Mouse (Mus musculus): Measurements from ENCODE around the gene Psenen. TPM values are rescaled to one million over a fixed set of nuclear protein-coding genes. Genes with fewer than 3 reads are reported as not detected.

The Psenen gene
- polyA plus RNA-seq, 1 experiment from 2014 or later, result 104 TPM

DNA sequence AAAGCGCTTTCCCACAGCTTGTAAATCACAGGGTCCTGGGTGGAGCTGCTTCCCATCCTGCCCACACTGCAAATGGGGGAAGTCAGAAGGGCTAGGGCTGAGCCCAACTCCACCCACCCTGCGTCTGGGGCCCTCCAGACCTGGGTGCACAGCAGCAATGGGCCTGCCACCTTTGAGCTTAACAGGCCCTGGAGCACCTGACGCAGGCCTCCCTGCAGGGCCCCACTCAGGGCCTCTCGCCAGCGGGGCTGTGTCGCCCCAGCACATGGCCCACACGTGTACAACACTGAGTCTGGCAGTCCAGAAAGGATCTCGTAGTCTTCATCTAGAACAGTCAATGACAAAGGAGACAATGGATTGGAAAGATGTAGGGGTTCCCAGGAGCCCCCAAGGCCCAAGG is 16.5 kb upstream of the Psenen start:
- H3K4me3 ChIP-seq (ENCODE audit: low read depth, low read length), result no peak overlapping the region
- 89% methylated on average over 8 of the region's 8 CpGs for WGBS

DNA sequence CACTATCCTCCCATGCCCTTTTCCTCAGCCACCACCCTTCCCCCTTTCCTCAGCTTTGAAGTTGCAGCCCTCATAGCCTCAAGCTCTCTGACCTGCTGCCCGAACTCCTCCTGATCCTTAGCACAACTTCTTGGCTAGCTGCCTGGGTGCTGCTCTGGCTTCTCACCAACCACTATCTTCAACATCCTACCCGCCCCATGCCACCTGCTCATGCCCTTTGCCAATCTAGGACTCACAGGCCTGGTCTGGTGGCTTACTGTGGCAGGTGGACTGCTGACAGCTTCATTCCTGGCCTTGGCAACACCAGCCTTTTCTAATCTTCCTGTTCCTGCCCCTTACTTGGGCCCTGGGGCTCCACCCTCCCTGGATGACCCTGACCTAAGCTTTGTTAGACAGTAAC is 9.5 kb upstream of the Psenen start:
- no peak overlapping the region for H3K4me2 ChIP-seq
- H3K27me3 ChIP-seq (ENCODE audit: insufficient read depth, low read length), result no peaks in the 10 kb centered on the region
- H3K4me1 ChIP-seq (ENCODE audit: insufficient read depth), result no peaks in the 10 kb centered on the region
- H3K9me3 ChIP-seq (ENCODE audit: low read depth, low read length), result no peaks in the 10 kb centered on the region
- H3K36me3 ChIP-seq (ENCODE audit: insufficient read depth), result peaks cover 97% of the 10 kb centered on the region
- no peak overlapping the region for H3K4me3 ChIP-seq (ENCODE audit: low read depth, low read length)
- DNase-seq, result no peak
- ATAC-seq (ENCODE audit: insufficient read depth), result no peak
- H3K9ac ChIP-seq, result no peak overlapping the region
- WGBS, result 77% methylated on average over 2 of the region's 2 CpGs
- no peak for TF ChIP-seq CTCF (IDR thresholded peaks at IDR 0.05; ENCODE audit: low read depth)
- H3K27ac ChIP-seq (ENCODE audit: low read depth), result no peak overlapping the region

More for the DNA sequence above, 16.5 kb upstream of the Psenen start:
- no peak for TF ChIP-seq CTCF (IDR thresholded peaks at IDR 0.05; ENCODE audit: low read depth)
- Histone ChIP-seq H3K4me2 (no peak overlapping the region), H3K4me1 (ENCODE audit: insufficient read depth) (no peaks in the 10 kb centered on the region), H3K36me3 (ENCODE audit: insufficient read depth) (peaks cover 99% of the 10 kb centered on the region), H3K27me3 (ENCODE audit: insufficient read depth, low read length) (no peaks in the 10 kb centered on the region), H3K9me3 (ENCODE audit: low read depth, low read length) (no peaks in the 10 kb centered on the region), H3K9ac (no peak overlapping the region), H3K27ac (ENCODE audit: low read depth) (no peak overlapping the region)
- no peak for DNase-seq
- no peak for ATAC-seq (ENCODE audit: insufficient read depth)

DNA sequence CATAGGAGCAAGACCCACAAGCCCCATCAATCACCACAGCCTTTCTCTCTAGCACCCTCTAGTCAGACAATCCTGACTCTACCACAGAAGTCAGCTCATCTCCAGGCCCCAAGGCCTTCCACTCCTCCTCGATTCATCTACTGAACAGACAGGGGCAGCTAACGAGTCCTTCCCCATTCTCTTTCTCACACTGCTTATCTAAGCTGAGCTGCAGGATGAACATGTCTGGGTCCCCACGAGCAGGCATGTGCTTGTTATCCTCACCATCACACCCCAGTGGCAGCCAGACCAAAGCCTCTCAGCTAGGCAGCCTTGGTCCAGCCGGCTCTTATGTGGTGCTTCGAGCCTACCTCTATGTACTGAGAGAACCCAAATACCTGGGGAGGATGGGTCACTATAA is 9.0 kb upstream of the Psenen start:
- no peaks in the 10 kb centered on the region for H3K27me3 ChIP-seq (ENCODE audit: insufficient read depth, low read length)
- peaks cover 94% of the 10 kb centered on the region for H3K36me3 ChIP-seq (ENCODE audit: insufficient read depth)
- H3K9ac ChIP-seq, result no peak overlapping the region
- no peaks in the 10 kb centered on the region for H3K4me1 ChIP-seq (ENCODE audit: insufficient read depth)
- no peak overlapping the region for H3K4me3 ChIP-seq (ENCODE audit: low read depth, low read length)
- H3K27ac ChIP-seq (ENCODE audit: low read depth), result no peak overlapping the region
- H3K4me2 ChIP-seq, result no peak overlapping the region
- H3K9me3 ChIP-seq (ENCODE audit: low read depth, low read length), result no peaks in the 10 kb centered on the region
- 90% methylated on average over 5 of the region's 5 CpGs for WGBS
- ATAC-seq (ENCODE audit: insufficient read depth), result no peak
- no peak for TF ChIP-seq CTCF (IDR thresholded peaks at IDR 0.05; ENCODE audit: low read depth)
- no peak for DNase-seq

DNA sequence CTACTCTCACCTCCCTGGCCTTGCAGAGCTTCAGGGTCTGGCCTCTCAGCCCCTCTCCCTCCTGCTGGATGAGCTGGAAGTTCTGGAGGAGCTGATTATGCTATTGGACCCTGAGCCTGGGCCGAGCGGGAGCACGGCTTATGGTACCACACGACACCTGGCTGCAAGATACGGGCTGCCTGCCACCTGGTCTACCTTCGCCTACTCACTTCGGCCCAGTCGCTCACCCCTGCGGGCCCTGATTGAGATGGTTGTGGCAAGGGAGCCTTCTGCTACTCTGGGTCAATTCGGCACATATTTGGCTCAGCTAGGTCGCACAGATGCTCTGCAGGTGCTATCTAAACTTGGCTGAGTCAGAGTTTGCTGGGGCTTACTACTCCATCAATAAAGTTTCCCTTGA is 4.1 kb upstream of the Psenen start:
- Histone ChIP-seq H3K4me2 (no peak overlapping the region), H3K4me1 (ENCODE audit: insufficient read depth) (no peaks in the 10 kb centered on the region), H3K27ac (ENCODE audit: low read depth) (no peak overlapping the region), H3K9ac (no peak overlapping the region), H3K36me3 (ENCODE audit: insufficient read depth) (peaks cover 76% of the 10 kb centered on the region), H3K27me3 (ENCODE audit: insufficient read depth, low read length) (no peaks in the 10 kb centered on the region), H3K9me3 (ENCODE audit: low read depth, low read length) (no peaks in the 10 kb centered on the region), H3K4me3 (ENCODE audit: low read depth, low read length) (no peak overlapping the region)
- ATAC-seq (ENCODE audit: insufficient read depth), result no peak
- TF ChIP-seq CTCF (IDR thresholded peaks at IDR 0.05; ENCODE audit: low read depth), result no peak
- 81% methylated on average over 11 of the region's 11 CpGs for WGBS
- no peak for DNase-seq

DNA sequence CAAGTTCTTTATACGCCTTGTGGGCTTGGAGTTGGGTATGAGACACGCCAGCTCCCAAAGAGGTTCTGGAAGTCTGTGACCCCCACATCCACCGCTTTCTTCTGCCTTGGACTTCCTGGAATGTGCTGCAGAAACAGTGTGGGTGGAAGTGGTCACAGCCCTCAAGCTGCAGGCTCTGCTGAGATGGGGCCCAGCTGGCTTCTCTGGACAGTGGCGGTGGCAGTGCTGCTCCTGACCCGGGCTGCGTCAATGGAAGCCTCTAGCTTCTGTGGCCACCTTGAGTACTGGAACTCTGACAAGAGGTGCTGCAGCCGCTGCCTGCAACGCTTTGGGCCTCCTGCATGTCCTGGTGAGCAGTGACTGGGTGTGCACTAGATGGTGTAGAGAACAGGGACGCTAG is 2.6 kb upstream of the Psenen start:
- ATAC-seq (ENCODE audit: insufficient read depth) (no peak), DNase-seq (no peak)
- no peaks in the 10 kb centered on the region for H3K9me3 ChIP-seq (ENCODE audit: low read depth, low read length)
- no peak overlapping the region for H3K4me2 ChIP-seq
- H3K27me3 ChIP-seq (ENCODE audit: insufficient read depth, low read length), result no peaks in the 10 kb centered on the region
- peaks cover 60% of the 10 kb centered on the region for H3K36me3 ChIP-seq (ENCODE audit: insufficient read depth)
- no peak overlapping the region for H3K4me3 ChIP-seq (ENCODE audit: low read depth, low read length)
- WGBS, result 70% methylated on average over 9 of the region's 9 CpGs
- H3K9ac ChIP-seq, result no peak overlapping the region
- H3K4me1 ChIP-seq (ENCODE audit: insufficient read depth), result no peaks in the 10 kb centered on the region
- H3K27ac ChIP-seq (ENCODE audit: low read depth), result no peak overlapping the region
- no peak for TF ChIP-seq CTCF (IDR thresholded peaks at IDR 0.05; ENCODE audit: low read depth)

DNA sequence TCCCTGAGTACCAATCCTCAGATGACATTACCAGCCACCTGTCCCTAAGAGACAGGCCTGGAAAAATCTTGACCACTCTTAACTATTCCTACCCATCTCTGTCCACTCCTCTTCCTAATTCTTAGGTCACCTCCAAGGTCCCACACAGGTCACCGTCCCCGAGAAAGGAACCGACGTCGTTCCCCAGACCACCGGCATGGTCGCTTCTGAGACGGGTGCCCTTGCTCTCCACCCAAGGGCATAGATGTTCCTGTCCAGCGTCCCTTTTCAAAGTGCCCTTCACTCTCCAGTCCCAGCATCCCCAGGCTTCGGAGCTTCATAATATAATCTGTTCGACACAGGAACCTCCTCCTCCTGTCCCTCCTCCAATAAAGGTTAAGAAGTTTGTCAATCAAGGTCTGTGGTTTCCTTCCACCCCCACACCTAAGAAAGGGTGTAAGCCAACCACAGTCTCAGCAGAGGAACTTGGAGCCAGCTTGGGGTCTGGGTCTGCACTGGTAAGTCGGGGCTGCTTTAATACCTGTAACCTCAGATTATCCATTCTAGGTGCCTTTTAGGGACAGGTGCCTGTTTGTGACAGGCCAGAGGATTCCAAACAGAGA is 1.6 kb upstream of the Psenen start, which contains the start of gene Igflr1:
Gene Igflr1, plus strand, starts transcription at position 458 of the 602 bp plus-strand sequence.
- Histone ChIP-seq H3K4me3 (ENCODE audit: low read depth, low read length) (no peak within 1 kb of the TSS), H3K36me3 (ENCODE audit: insufficient read depth) (peaks cover 51% of the 10 kb centered on the region)
- no peak for TF ChIP-seq CTCF (IDR thresholded peaks at IDR 0.05; ENCODE audit: low read depth)

DNA sequence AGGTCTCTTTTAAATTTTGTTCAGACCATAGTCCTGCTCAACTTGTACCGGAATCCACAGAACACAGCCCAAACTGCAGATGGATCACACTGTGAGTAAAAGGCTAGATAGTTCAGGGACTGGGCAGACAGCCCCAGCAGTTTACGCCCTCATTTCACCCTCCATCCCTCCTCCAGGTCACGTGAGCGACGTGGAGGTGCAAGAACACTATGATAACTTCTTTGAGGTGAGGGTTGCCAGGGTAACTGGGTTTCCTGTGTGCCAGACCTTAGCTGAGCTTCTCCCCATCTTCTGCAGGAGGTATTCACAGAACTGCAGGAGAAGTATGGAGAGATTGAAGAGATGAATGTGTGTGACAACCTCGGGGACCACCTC is 466 bp upstream of the Psenen start:
- DNase-seq, result no peak
- no peaks in the 10 kb centered on the region for H3K27me3 ChIP-seq (ENCODE audit: insufficient read depth, low read length)
- no peaks in the 10 kb centered on the region for H3K4me1 ChIP-seq (ENCODE audit: insufficient read depth)
- TF ChIP-seq CTCF (IDR thresholded peaks at IDR 0.05; ENCODE audit: low read depth), result no peak
- peak overlapping the region; percentile 79 for H3K4me3 ChIP-seq (ENCODE audit: low read depth, low read length)
- peak overlapping the region; percentile 65 for H3K9ac ChIP-seq
- H3K4me2 ChIP-seq, result peak overlapping the region; percentile 79
- ATAC-seq (ENCODE audit: insufficient read depth), result no peak; the same call in 1 of the 2 replicates
- WGBS, result 19% methylated on average over 6 of the region's 6 CpGs
- H3K36me3 ChIP-seq (ENCODE audit: insufficient read depth), result peaks cover 39% of the 10 kb centered on the region
- H3K27ac ChIP-seq (ENCODE audit: low read depth), result peak overlapping the region; percentile 96; the same call in 1 of the 2 replicates
- H3K9me3 ChIP-seq (ENCODE audit: low read depth, low read length), result no peaks in the 10 kb centered on the region

More for the DNA sequence above, 1.6 kb upstream of the Psenen start, which contains the start of gene Igflr1:
- H3K9ac ChIP-seq, result no peak within 1 kb of the TSS
- ATAC-seq (ENCODE audit: insufficient read depth) (no peak), DNase-seq (no peak)
- 93% methylated on average over 12 of the region's 12 CpGs for WGBS
- H3K4me2 ChIP-seq, result no peak within 1 kb of the TSS; the same call in 1 of the 2 replicates
- H3K27ac ChIP-seq (ENCODE audit: low read depth), result no peak within 1 kb of the TSS
- no peaks in the 10 kb centered on the region for H3K27me3 ChIP-seq (ENCODE audit: insufficient read depth, low read length)
- H3K9me3 ChIP-seq (ENCODE audit: low read depth, low read length), result no peaks in the 10 kb centered on the region
- no peaks in the 10 kb centered on the region for H3K4me1 ChIP-seq (ENCODE audit: insufficient read depth)

All from lung, embryonic 14.5 days (tissue).